Mouse (Mus musculus) CD4-positive, CD25-positive, alpha-beta regulatory T cell, adult 4 months (primary cell): ENCODE data around the gene Retreg1. TPM values are rescaled to one million over a fixed set of nuclear protein-coding genes. Genes with fewer than 3 reads are reported as not detected.

Source experiments
- ATAC-seq: one replicate; pipeline ENCODE4 v1.8.0; 2017
- polyA plus RNA-seq, 2 experiments: library from polyadenylated mRNA; unstranded; fragments of 100-300 nt; shearing (Covaris generic); gene quantifications; one replicate each; pipeline ENCODE4 v1.2.1; 2017

Gene Retreg1
- polyA plus RNA-seq, 2 experiments from 2014 or later, result 63.1 to 79.2 TPM

- ATAC-seq, result no peak
These were observed 8.7 kb upstream of the Retreg1 start for GRCm38 (mm10) chr15:25834282-25834681.

GRCm38 (mm10) chr15:25834920-25835674, 7.9 kb upstream of the Retreg1 start:
- no peak for ATAC-seq

GRCm38 (mm10) chr15:25842462-25843085, 406 bp upstream of the Retreg1 start:
- ATAC-seq, result no peak

GRCm38 (mm10) chr15:25844013-25844570, 1.1 kb downstream of the Retreg1 start:
- ATAC-seq, result no peak

GRCm38 (mm10) chr15:25844771-25845170, 1.8 kb downstream of the Retreg1 start:
- ATAC-seq, result peak; percentile 29

GRCm38 (mm10) chr15:25847576-25848168, 4.7 kb downstream of the Retreg1 start:
- ATAC-seq, result no peak

GRCm38 (mm10) chr15:25850552-25850951, 7.6 kb downstream of the Retreg1 start:
- ATAC-seq, result no peak

GRCm38 (mm10) chr15:25854270-25854904, 11.4 kb downstream of the Retreg1 start:
- ATAC-seq, result no peak

- ATAC-seq, result peak; percentile 71
These were observed 15.7 kb downstream of the Retreg1 start for GRCm38 (mm10) chr15:25858611-25859058.

- no peak for ATAC-seq
These were observed 16.5 kb downstream of the Retreg1 start for GRCm38 (mm10) chr15:25859469-25859868.

GRCm38 (mm10) chr15:25861900-25862299, 18.9 kb downstream of the Retreg1 start:
- no peak for ATAC-seq

- ATAC-seq, result peak; percentile 53
These were observed 22.6 kb downstream of the Retreg1 start for GRCm38 (mm10) chr15:25865605-25866004.

GRCm38 (mm10) chr15:25866106-25866505, 23.1 kb downstream of the Retreg1 start:
- ATAC-seq, result no peak

GRCm38 (mm10) chr15:25869129-25869528, 26.1 kb downstream of the Retreg1 start:
- no peak for ATAC-seq

GRCm38 (mm10) chr15:25871470-25871869, 28.5 kb downstream of the Retreg1 start:
- ATAC-seq, result peak; percentile 47

GRCm38 (mm10) chr15:25872118-25872517, 29.1 kb downstream of the Retreg1 start:
- no peak for ATAC-seq

GRCm38 (mm10) chr15:25872657-25873056, 29.7 kb downstream of the Retreg1 start:
- no peak for ATAC-seq

- no peak for ATAC-seq
These were observed 30.6 kb downstream of the Retreg1 start for GRCm38 (mm10) chr15:25873536-25873935.

GRCm38 (mm10) chr15:25876601-25877161, 33.7 kb downstream of the Retreg1 start:
- no peak for ATAC-seq

GRCm38 (mm10) chr15:25877798-25878197, 34.8 kb downstream of the Retreg1 start:
- ATAC-seq, result no peak

- ATAC-seq, result no peak
These were observed 36.2 kb downstream of the Retreg1 start for GRCm38 (mm10) chr15:25879229-25879628.

GRCm38 (mm10) chr15:25880192-25880591, 37.2 kb downstream of the Retreg1 start:
- ATAC-seq, result no peak
